Mouse (Mus musculus): ENCODE measurements around the gene Cfap126. TPM values are rescaled to one million over a fixed set of nuclear protein-coding genes. Genes with fewer than 3 reads are reported as not detected.
"Not testable (repeated sequence)": the region's sequence is repeated elsewhere in the genome, so short reads cannot be mapped to it uniquely, and the experiment has no call there.

Gene Cfap126
- polyA plus RNA-seq, 1 experiment from 2014 or later: 2.6 TPM

GRCm38 (mm10) chr1:171081512-171082231 is 32.0 kb upstream of the Cfap126 start:
- H3K9me3 ChIP-seq (ENCODE audit: control insufficient read depth, low read depth, low read length); H3K27me3 ChIP-seq (ENCODE audit: control insufficient read depth, insufficient read depth, low read length); H3K4me2 ChIP-seq (replicated peaks; ENCODE audit: low read depth, low read length); H3K27ac ChIP-seq (ENCODE audit: low read length); H3K36me3 ChIP-seq (ENCODE audit: control insufficient read depth, insufficient read depth, low read length); H3K9ac ChIP-seq (replicated peaks; ENCODE audit: low read depth, low read length); H3K4me1 ChIP-seq (ENCODE audit: control insufficient read depth, insufficient read depth, low read length); H3K4me3 ChIP-seq (ENCODE audit: low read depth, low read length): not testable (repeated sequence)
- peak; percentile 10 for ATAC-seq (ENCODE audit: insufficient number of reproducible peaks, insufficient read depth, low FRiP score, low read depth)
- WGBS: 37% methylated on average over 9 of the region's 17 CpGs

DNA sequence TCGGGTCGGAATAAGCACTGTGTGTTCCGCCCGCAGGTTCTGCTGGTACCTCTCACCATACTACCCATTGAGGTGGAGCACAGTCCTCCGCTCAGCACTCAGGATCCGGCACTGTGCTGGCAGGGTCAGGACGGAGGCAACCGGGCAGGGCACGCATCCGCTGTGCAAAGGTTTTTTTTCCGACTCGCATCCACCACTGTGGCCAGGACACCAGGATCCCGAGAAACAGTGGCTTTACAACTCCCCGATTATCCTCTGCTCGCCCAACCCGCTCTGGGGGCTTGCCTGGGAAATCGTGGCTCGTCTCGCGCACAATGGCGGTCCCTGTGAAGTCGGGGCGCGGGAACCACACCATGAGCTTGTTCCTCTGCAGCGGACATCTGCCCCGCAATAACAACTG is 28.0 kb upstream of the Cfap126 start:
- no peaks in the 10 kb centered on the region for H3K4me1 ChIP-seq (ENCODE audit: control insufficient read depth, insufficient read depth, low read length)
- H3K27me3 ChIP-seq (ENCODE audit: control insufficient read depth, insufficient read depth, low read length): 0 out of 2 replicates have a peak, but pooled peaks cover 5% of the 10 kb centered on the region
- no peaks in the 10 kb centered on the region for H3K9me3 ChIP-seq (ENCODE audit: control insufficient read depth, low read depth, low read length)
- peak overlapping the region; percentile 78 for H3K4me2 ChIP-seq (replicated peaks; ENCODE audit: low read depth, low read length)
- H3K27ac ChIP-seq (ENCODE audit: low read length): no peak overlapping the region
- WGBS: under 1% methylated on average over 26 of the region's 26 CpGs
- H3K36me3 ChIP-seq (ENCODE audit: control insufficient read depth, insufficient read depth, low read length): no peaks in the 10 kb centered on the region
- no peak for ATAC-seq (ENCODE audit: insufficient number of reproducible peaks, insufficient read depth, low FRiP score, low read depth)
- H3K4me3 ChIP-seq (ENCODE audit: low read depth, low read length): peak overlapping the region; percentile 38
- peak overlapping the region; percentile 3; the same call in 1 of the 2 replicates for H3K9ac ChIP-seq (replicated peaks; ENCODE audit: low read depth, low read length)

DNA sequence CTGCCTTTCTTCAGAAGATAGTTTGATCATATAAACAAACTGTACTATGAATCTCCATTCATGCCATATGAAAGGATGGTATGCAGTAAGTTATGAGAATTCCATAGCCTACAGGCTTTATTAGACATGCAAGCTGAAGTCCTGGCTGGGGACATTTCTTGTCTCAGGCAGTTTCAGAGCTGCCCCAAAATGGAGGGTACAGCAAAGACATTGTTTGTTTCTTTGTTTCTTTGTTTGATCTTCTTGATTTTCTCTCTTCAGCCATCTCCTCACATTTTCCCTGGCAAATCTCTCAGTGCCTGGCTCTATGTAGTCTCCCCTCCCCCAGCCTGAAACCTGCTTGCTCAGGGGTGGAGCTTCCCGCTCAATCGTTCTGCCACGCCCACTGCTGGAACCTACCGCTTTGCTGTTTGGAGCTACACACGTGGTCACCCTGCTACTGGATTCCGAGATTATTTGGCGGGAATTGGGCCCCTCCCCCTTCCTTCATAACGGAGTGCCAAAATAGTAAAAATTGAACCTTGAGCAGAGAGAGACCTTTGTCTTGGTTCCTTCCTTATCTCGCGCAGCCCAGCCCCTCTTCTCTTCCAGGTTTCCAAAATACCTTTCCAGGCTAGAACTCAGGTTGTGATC is 25.4 kb upstream of the Cfap126 start:
- not testable (repeated sequence) for H3K9me3 ChIP-seq (ENCODE audit: control insufficient read depth, low read depth, low read length); H3K27me3 ChIP-seq (ENCODE audit: control insufficient read depth, insufficient read depth, low read length); H3K27ac ChIP-seq (ENCODE audit: low read length); H3K36me3 ChIP-seq (ENCODE audit: control insufficient read depth, insufficient read depth, low read length); H3K4me3 ChIP-seq (ENCODE audit: low read depth, low read length); H3K9ac ChIP-seq (replicated peaks; ENCODE audit: low read depth, low read length); H3K4me1 ChIP-seq (ENCODE audit: control insufficient read depth, insufficient read depth, low read length); ATAC-seq (ENCODE audit: insufficient number of reproducible peaks, insufficient read depth, low FRiP score, low read depth)
- 4% methylated on average over 10 of the region's 10 CpGs for WGBS
- H3K4me2 ChIP-seq (replicated peaks; ENCODE audit: low read depth, low read length): peak overlapping the region; percentile 22; the same call in 1 of the 2 replicates

DNA sequence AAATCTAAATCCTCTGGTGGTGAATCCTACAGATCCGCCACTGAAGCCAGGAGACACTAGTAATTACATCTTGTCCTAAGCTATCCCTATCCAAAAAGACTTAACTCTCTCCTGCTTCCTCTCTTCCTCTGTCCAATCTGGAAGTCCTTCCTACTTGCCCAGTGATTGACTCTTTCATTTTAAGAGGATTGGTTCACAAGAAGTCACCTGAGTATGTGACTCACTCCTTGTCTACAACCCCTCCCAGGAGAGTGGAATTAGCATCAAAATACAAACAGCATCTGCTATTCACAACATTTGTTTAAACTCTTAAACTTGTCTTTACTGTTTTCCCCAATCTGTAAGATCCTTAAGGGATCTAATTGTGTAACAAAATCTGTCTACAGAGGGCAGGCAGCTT is 23.8 kb upstream of the Cfap126 start:
- H3K36me3 ChIP-seq (ENCODE audit: control insufficient read depth, insufficient read depth, low read length): no peaks in the 10 kb centered on the region
- no peaks in the 10 kb centered on the region for H3K9me3 ChIP-seq (ENCODE audit: control insufficient read depth, low read depth, low read length)
- no peak for ATAC-seq (ENCODE audit: insufficient number of reproducible peaks, insufficient read depth, low FRiP score, low read depth)
- no peak overlapping the region for H3K4me2 ChIP-seq (replicated peaks; ENCODE audit: low read depth, low read length)
- WGBS: 93% methylated on average over 1 of the region's 1 CpGs
- no peak overlapping the region for H3K9ac ChIP-seq (replicated peaks; ENCODE audit: low read depth, low read length)
- no peak overlapping the region for H3K27ac ChIP-seq (ENCODE audit: low read length)
- 0 out of 2 replicates have a peak, but pooled peaks cover 3% of the 10 kb centered on the region for H3K27me3 ChIP-seq (ENCODE audit: control insufficient read depth, insufficient read depth, low read length)
- no peak overlapping the region for H3K4me3 ChIP-seq (ENCODE audit: low read depth, low read length)
- H3K4me1 ChIP-seq (ENCODE audit: control insufficient read depth, insufficient read depth, low read length): no peaks in the 10 kb centered on the region

DNA sequence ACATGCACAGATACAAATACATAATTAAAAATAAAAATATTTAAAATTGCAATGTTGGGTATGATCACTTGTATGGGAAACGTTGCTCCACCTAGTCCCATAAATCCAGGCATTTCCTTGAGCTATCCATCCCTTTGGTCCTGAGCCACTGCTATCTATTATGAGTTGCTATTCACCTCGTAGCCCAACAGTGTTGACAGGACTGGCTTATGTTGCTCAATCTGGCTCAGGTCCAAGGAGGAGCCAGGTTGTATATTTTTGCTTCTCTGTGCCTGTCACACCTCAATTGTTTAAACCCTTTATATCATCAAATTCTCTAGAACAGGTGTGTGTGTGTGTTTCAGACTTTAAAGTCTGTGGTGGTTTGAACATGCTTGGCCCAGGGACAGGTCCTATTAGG is 23.0 kb upstream of the Cfap126 start:
- Histone ChIP-seq H3K9ac (replicated peaks; ENCODE audit: low read depth, low read length) (no peak overlapping the region), H3K27ac (ENCODE audit: low read length) (no peak overlapping the region), H3K36me3 (ENCODE audit: control insufficient read depth, insufficient read depth, low read length) (no peaks in the 10 kb centered on the region), H3K4me3 (ENCODE audit: low read depth, low read length) (no peak overlapping the region), H3K27me3 (ENCODE audit: control insufficient read depth, insufficient read depth, low read length) (0 out of 2 replicates have a peak, but pooled peaks cover 1% of the 10 kb centered on the region), H3K4me1 (ENCODE audit: control insufficient read depth, insufficient read depth, low read length) (no peaks in the 10 kb centered on the region), H3K4me2 (replicated peaks; ENCODE audit: low read depth, low read length) (no peak overlapping the region), H3K9me3 (ENCODE audit: control insufficient read depth, low read depth, low read length) (no peaks in the 10 kb centered on the region)
- no peak for ATAC-seq (ENCODE audit: insufficient number of reproducible peaks, insufficient read depth, low FRiP score, low read depth)
- 56% methylated on average over 2 of the region's 2 CpGs for WGBS

- Histone ChIP-seq H3K4me2 (replicated peaks; ENCODE audit: low read depth, low read length) (no peak overlapping the region), H3K4me3 (ENCODE audit: low read depth, low read length) (no peak overlapping the region), H3K9ac (replicated peaks; ENCODE audit: low read depth, low read length) (no peak overlapping the region), H3K9me3 (ENCODE audit: control insufficient read depth, low read depth, low read length) (no peaks in the 10 kb centered on the region), H3K27me3 (ENCODE audit: control insufficient read depth, insufficient read depth, low read length) (no peaks in the 10 kb centered on the region), H3K4me1 (ENCODE audit: control insufficient read depth, insufficient read depth, low read length) (0 out of 2 replicates have a peak, but pooled peaks cover 2% of the 10 kb centered on the region), H3K27ac (ENCODE audit: low read length) (no peak overlapping the region), H3K36me3 (ENCODE audit: control insufficient read depth, insufficient read depth, low read length) (no peaks in the 10 kb centered on the region)
- 62% methylated on average over 4 of the region's 4 CpGs for WGBS
- ATAC-seq (ENCODE audit: insufficient number of reproducible peaks, insufficient read depth, low FRiP score, low read depth): no peak
These were observed 19.3 kb upstream of the Cfap126 start for GRCm38 (mm10) chr1:171094424-171094823.

DNA sequence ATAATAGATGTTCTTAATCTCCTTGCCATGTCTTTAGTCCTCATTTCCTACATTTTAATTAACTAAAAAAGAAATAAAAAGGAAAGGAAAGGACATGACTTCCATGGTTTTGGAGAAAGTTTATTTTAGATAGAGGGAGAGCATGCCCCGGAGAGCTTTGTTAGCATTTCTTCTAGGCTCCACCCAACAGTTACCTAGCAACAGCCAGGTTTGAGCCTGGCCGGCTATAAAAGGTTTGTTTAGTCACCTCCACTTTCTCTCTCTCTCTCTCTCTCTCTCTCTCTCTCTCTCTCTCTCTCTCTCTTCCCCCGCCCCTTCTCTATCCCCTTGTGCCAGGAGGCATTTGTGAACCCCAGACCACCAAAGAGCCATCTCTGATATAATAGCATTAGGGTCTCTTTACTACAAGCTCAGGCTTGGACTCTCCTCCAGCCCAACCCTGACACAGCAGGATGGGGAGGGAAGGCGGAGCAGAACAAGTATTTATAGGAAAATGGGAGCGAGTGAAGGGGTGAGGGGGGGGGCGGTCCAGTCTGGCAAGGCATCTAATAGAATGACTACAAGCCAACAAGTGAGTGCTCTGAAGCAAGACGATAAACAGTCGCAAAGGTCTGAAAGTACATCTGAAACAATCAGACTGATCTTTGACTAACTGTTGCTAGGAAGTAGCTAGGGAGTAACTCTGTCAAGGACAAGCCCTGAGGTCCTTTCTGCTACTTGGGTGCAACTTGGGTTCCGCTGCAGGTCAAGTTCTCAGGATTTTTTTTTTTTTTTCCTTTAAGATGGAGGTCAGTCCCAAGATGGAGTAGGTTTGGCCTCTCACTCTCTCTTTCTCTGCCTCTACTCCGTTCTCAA is 17.4 kb upstream of the Cfap126 start:
- H3K4me3 ChIP-seq (ENCODE audit: low read depth, low read length): no peak overlapping the region

GRCm38 (mm10) chr1:171097136-171097535 is 16.6 kb upstream of the Cfap126 start:
- Histone ChIP-seq H3K27me3 (ENCODE audit: control insufficient read depth, insufficient read depth, low read length) (no peaks in the 10 kb centered on the region), H3K4me2 (replicated peaks; ENCODE audit: low read depth, low read length) (no peak overlapping the region), H3K4me3 (ENCODE audit: low read depth, low read length) (no peak overlapping the region), H3K4me1 (ENCODE audit: control insufficient read depth, insufficient read depth, low read length) (0 out of 2 replicates have a peak, but pooled peaks cover 2% of the 10 kb centered on the region), H3K9me3 (ENCODE audit: control insufficient read depth, low read depth, low read length) (no peaks in the 10 kb centered on the region), H3K36me3 (ENCODE audit: control insufficient read depth, insufficient read depth, low read length) (no peaks in the 10 kb centered on the region), H3K27ac (ENCODE audit: low read length) (peak overlapping the region; percentile 59; the same call in 1 of the 2 replicates), H3K9ac (replicated peaks; ENCODE audit: low read depth, low read length) (no peak overlapping the region)
- ATAC-seq (ENCODE audit: insufficient number of reproducible peaks, insufficient read depth, low FRiP score, low read depth): no peak

More for the DNA sequence above, 17.4 kb upstream of the Cfap126 start:
- H3K4me1 ChIP-seq (ENCODE audit: control insufficient read depth, insufficient read depth, low read length): 0 out of 2 replicates have a peak, but pooled peaks cover 2% of the 10 kb centered on the region
- 15% methylated on average over 10 of the region's 10 CpGs for WGBS
- no peaks in the 10 kb centered on the region for H3K27me3 ChIP-seq (ENCODE audit: control insufficient read depth, insufficient read depth, low read length)
- peak overlapping the region; percentile 59 for H3K27ac ChIP-seq (ENCODE audit: low read length)
- no peak overlapping the region for H3K9ac ChIP-seq (replicated peaks; ENCODE audit: low read depth, low read length)
- H3K4me2 ChIP-seq (replicated peaks; ENCODE audit: low read depth, low read length): peak overlapping the region; percentile 24; the same call in 1 of the 2 replicates
- no peaks in the 10 kb centered on the region for H3K36me3 ChIP-seq (ENCODE audit: control insufficient read depth, insufficient read depth, low read length)
- no peaks in the 10 kb centered on the region for H3K9me3 ChIP-seq (ENCODE audit: control insufficient read depth, low read depth, low read length)
- ATAC-seq (ENCODE audit: insufficient number of reproducible peaks, insufficient read depth, low FRiP score, low read depth): peak; percentile 80
